Mouse (Mus musculus) induced T-regulatory cell, adult 2 months (primary cell): ENCODE data around the gene Atp1a1.
A peak's percentile ranks its signal among the peaks of the same experiment; 100 is the strongest.

ENCODE experiments used
- DNase-seq: peaks from one replicate; pipeline ENCODE4 v3.0.0-alpha.2; 2012; ENCODE audit warnings: low read depth

Gene Atp1a1

DNA sequence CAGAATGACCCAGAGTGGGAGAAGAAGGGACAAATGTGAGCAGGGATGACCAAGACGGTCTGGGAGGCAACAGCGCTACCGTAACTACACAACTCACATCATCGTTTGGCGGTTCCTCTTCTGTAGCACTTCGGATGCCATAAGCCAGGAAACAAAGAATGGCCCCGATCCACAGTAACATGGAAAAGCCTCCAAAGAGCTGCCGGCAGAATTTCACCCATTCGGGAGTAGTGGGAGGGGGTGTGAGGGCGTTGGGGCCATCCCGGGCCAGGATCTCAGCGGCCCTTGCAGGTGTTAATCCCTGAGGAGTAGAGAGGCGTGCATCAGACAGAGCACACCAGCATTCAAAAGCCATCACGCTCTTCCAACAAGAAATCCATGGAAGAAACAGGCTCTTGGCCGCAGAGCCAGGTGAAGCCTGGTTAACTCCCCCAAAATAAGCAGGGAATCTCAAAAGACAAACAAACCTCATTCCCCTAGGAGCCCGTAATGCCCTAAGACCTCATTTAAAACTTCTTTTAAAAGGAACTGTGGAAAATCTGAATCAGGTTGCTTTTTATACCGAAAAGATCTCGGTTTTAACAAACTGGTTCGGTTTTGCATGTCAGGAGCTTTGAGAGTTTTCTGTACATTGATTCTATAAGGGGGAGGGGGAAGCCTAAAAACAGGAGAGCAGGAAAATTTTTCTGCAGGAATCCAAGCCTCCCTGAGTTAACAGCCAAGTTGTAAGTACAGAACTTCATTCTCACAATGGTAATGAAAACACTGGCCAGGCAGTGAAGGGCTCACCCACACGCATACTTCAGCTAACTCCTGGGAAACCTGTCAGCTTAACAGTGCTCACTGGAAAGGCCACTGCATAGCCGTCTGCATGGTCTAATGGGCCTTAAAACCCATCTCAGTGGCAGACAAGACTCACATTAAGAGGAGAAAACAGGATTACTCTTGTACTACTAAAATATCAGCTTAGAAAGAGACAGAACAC, 11.9 kb downstream of the Atp1a1 start:
- no peak for DNase-seq

DNA sequence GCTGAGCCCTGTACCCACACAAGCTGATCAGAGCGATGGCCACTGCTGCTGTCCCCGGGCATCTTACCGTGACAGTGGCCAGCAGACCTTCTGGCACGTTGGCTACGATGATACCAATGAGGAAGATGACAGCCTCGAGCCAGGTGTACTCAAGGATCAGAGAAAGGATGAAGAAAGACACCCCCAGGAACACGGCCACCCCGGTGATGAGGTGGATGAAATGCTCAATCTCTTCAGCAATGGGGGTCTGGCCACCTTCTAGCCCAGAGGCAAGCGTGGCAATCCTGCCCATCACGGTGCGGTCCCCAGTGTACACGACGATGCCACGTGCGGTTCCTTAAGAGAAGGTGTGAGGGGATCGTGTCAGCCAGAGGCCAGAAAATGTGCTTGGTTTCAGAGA, 14.1 kb downstream of the Atp1a1 start:
- no peak for DNase-seq

DNA sequence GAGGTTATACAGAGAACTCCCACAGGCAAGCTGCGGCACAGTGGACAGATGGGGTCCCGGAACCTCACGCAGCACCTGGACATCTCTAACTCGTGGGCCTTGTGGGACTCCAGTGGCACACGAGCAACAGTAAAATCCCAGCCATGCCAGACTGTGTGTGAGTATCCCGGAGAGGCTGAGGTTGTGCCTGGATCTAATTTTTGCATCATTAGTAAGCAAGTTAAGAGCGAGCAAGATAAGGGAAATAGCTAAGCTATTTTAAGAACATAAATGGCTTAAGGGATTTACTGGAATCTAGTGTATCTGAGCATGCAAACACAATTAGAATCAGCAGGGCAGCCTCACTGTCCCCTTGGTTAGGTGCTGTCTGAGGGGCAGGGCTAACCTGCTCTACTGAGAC, 16.2 kb downstream of the Atp1a1 start:
- DNase-seq: no peak

DNA sequence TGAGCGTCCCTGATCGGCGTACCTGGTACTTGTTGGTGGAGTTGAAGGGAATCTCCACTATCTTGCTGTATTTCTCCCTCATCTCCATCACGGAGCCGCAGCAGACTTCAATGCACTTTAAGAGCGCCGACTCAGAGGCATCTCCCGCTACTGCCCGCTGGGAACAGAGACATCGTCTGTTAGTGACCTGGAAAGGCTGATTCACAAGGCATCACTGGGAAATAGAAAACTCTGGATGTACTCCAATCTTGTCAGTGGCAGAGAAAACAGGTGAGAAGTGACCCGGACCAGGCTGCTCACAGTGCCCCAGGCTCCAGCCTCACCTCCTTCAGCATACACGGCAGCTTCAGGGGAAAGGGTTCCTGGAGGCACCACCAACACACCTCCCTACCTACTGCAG, 17.7 kb downstream of the Atp1a1 start:
- no peak for DNase-seq

DNA sequence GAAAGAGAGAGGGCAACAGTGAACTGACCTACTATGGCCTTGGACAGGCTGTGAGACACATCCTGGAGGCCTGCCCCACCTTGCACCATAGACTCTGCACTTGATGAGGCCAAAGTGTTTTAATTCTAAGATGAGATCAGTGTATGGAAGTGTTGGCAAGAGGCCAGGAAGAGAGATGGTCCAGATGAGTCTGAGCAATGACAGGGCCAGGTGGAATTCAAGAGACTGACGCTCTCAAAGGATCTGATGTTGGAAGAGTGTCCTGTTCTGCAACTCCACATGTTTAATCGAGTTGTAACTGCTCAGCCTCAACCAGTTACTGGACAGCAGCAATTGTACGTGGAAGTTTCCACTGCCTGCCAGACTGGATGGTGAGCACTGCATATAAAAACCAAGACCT, 26.4 kb downstream of the Atp1a1 start:
- no peak for DNase-seq

DNA sequence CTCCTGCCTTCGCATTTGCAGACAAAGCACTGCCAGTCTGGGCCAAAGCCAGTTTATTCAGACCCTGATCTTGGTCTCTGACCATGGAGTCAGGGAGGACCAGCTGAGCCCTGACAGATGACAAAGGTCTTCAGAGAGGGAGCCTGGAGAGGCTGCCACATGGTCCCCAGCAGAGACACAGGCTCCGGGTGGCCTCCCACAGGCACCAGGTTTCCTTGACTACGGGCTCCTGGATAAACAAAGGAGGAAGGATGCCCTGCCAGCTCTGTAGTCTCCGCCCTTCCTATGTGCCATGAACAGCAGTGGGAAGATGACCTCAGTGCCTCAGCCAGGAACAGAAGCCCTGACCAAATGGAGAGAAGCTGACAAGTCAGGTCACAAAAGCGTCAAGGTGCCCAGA, 27.1 kb downstream of the Atp1a1 start:
- no peak for DNase-seq

DNA sequence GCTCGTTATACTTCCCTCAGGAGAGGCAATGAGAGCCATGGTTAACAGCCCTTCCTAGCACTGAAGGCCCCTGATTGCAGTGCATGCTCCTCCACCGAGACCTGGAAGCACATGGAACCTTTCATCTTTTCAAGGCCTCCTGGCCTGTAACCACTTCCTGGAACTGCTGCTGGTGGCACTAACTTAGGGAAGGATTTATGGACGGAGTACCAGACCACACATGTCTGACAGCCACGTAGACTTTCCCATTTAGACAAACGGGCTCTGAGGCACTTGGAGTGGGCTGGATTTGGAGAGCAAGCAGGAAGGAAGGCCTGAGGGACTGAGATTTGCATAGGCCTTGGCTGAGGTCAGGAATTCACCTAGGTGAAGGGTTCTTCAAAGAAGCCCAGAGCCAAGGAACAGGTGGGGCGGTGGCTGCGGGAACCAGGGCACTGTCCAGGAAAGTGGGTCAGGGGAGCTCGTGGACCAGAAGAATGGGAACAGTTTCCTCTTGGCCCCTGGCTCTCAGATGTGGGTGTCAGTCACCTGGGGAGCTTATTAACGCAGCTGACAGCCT, 28.9 kb downstream of the Atp1a1 start:
- DNase-seq: no peak

DNA sequence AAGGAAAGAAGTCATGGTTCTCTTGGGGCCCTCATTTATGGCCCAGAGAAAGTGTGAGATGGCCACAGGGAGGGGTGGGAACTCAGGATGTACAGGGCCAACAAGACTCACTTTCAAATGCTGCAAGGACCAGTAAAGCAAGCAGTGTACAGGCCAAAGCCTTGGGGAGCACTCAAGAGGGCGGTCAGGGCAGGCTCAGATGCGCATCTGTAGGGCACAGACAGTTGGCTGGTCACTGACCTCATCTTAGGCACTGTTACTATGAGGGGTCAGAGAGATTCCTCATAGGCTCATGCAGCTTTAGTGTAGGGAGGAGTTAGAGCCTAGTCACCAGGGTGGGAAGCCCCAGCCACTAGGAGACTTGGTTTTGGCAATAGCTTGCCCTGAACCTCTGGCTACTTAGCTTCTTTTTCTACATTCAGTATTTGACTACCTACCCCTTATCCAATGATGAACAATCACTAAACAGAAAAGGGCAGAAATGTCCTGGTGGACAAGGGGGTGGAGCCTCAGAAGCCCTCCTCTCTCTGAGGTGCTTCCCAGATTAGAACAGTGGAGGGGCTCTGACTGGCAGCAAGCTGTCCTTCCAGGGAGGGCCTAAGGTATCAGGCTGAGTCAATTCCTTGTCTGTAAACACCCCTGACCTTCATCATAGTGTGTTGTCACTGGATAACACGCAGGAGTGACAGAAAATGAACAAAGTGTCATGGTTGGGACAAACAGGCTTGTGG, 29.9 kb downstream of the Atp1a1 start:
- DNase-seq: no peak

DNA sequence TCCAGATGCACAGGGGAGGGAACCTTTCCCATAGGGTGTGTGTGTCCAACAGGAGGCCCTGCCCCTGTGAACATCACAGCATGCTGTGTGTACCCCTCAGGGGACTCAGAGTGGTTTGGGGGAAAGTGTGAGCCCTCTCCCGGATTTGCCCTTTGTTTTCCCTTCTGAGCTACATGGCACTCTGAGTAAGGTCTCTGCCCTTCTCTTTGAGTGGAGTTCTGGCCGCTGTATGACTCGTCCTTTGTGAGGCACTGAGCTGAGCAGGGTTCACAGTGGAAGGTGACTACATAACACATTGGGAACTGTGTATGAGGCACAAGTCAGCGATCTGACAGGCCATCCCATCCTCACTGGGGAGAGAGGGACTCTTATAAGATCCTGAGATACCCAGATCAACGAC, 31.5 kb downstream of the Atp1a1 start:
- no peak for DNase-seq

DNA sequence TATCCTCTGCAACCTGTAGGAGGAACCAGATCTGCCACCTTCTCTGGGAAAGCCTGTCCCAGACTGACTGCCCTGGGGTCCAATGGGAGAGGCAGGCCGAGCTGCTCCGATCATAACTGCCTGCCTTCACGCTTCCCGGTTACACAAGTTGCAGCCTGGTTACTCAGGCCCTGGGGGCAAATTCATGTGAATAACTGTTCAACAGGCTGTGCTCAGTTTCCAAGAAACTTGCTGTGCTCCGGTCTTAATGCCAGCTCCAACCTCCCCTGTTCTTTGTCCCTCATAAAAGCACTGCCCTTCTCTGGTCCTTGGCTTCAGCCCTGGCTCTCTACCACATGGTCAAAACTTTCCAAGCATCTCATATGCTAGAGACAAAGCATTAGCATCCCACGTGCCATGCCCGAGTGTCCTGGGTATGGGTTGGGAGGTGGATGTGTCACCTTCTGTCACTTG, 32.3 kb downstream of the Atp1a1 start:
- no peak for DNase-seq

DNA sequence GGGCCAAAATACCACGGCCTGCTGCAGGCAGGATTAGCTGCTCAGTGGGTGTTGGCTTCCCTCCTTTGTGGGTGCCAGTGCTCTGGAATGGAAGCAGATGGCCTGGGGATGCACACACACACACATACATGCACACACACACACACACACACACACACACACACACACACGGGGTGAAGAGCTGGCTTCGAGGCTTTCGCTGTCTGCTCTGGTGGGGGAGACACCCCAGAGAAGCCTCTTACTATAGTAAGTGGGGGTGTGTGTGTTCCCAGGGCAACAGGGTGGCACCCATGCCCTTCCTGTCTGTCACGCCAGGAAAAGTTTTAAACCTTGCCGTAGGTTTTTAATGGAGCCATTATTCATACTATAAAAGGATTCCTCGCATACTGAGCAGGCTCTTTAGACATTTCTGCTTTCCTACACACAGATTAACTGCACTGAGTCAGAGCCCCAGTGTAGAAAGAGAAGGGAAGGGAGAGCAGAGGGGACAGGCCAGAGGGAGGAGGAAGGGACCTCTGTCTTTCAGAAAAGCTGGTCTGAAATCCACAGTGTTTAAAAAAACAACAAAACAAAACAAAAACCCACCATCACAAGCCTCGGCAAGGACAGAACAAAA, 32.9 kb downstream of the Atp1a1 start:
- no peak for DNase-seq

DNA sequence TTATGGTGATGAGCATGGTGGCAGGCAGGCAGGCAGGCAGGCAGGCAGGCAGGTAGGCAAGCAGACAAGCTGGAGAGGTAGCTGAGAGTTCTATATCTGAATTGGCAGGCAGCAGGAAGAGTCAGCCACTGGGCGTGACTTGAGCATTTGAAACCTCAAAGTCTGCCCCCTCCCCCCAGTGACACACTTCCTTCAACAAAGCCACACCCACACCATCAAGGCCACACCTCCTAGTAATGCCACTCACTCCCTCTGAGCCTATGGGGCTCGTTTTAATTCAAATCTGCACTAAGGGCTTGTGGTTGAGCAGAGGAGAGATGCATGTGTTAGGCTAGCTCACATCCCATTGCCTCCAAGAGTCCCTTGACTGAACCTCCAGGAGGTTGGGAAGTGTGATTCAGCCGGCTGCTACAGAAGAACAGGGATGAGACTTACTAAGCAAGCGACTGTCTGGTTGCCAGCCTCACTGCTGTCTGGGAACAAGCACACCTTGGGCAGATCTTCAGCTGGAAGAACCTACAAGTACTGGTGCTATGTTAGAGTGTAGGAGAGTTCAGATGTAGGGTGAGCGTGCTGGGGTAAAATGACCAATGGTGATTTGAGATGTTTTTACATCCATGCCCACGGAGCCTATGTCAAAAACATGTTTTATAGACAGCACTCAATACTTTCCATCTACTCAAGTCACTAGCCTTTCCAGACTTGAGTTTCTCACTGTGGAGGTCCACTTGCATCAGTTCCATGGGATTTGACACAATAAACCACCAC, 33.6 kb downstream of the Atp1a1 start:
- DNase-seq: peak; percentile 90

DNA sequence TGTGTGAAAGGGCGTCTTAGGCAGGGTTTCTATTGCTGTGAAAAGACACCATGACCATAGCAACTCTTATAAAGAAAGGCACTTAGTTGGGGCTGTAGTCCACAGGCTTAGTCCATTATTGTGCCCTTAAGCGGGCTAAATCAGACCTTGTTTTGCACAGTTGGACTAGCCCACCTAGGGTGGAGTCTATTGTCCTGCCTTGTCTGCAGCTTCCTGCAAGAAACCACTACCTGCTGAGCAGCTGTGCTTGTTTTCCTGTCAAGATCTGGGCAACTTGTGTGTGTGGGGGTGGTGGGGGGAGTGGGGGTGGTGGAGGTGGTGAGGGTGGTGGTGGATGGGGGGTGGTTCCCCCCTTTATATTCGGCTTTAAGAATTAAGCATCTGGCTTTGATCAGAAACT, 34.2 kb downstream of the Atp1a1 start:
- DNase-seq: peak; percentile 62

DNA sequence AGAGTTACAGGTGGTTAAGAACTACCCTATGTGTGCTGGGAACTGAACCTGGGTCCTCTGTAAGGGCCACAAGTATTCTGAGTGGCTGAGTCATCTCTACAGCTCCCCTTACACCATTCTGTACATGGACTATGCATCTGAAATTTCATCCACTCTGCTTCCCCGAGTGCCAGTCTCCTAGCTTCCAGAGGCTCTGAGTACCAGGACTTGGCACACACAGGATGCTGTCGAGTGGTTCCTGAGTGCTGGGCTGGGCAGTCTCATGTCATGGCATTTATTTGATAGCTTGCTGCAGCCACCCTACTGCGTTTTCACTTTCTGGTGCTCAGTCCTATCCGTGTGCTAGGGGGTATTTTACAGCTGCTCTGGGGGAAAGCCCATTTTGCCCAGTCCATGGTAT, 35.9 kb downstream of the Atp1a1 start:
- no peak for DNase-seq

DNA sequence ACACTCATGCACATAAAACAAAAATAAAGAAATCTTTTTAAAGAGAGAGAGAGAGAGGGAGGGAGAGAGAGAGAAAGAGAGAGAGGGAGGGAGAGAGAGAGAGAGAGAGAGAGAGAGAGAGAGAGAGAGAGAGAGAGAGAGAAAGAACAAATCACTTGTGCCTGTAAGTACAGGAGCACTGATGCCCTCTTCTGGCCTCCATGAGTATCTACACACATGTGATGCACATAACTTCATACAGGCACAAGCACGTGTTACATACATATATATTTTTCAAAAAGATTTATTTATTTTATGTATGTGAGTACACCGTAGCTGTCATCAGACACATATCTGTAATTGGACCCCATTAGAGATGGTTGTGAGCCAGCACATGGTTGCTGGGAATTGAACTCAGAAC, 40.5 kb downstream of the Atp1a1 start:
- DNase-seq: no peak

DNA sequence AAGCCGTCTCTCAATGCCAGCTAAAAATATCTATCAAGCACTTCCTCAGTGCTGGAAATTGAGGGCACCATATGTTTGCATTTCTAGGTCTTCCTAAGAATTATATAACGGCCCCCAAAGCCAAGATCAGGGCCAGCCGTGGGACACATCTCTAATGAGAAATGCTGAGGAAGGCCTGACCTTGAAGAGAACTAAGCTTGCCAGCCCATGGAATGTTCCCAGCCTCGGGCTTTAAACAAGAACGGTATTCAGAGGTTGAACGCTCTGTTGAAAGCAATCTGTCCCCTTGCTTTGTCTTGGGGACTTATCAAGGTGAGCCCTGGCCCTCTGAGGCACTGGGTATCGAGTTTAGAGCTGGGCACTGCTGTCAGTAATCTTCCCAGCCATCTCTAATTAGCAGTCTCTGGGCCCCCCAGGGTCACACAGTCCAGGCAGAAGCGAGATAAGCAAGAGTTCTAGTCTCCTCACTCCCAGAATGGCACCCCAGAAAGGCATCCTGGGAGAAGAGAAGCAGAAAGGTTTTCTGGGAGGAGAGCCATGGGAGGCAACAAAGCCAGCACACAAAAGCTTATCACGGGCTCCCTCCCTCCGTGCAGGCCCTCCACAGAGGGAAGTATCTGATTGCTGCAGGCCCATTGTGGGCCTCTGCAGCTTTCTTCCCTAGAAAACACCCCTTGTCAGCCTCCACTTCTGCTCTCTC, 41.8 kb downstream of the Atp1a1 start:
- DNase-seq: no peak

DNA sequence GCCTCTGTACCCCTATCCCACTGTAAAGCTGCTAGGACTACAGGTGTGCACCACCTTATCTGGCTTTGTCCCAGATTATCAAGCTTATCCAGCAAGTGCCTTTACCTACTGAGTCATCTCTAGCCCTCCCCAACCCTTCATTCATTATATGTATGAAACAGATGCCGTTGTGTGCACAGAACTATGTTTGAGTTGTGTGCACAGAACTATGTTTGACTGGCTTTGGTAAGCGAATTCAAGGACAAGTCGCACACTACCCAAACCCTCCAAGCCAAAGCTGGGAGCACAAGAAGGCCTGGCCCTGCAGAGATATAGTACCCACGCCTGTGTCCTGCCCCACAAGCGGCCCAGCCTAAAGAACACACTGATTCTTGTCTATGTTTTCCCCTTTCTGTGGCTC, 42.5 kb downstream of the Atp1a1 start:
- no peak for DNase-seq

DNA sequence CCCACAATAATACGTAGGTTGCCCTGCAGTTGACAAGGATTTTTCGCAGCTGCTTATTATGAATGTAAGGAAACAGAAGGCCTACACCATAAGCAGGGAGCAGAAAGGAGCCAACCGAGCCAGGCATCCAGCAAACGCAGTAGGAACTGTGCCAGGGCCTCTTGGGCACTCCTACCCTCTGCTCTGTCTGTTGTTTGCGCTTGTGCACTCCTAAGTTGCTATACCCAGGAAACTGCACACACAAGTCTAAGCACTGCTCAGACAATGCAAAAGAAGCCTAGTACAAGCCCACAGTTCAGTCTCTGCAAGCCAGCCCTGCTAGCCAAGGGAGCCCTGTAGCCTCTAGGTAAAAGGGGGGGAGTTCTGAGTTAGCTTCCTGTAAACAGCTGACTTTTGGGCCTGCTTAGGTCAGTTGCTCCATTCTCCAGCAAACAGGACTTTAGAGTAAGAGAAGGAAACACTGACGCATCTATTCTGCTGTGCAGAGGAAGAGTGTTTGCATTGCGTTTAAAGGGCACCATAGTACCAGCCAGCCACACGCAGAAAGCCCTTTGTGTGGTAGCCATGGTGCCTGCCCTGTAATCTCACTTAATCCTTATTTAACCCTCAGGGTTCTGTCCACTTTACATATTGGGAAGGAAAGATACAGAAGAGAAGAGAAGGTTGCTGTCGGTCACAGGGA, 43.5 kb downstream of the Atp1a1 start:
- no peak for DNase-seq

DNA sequence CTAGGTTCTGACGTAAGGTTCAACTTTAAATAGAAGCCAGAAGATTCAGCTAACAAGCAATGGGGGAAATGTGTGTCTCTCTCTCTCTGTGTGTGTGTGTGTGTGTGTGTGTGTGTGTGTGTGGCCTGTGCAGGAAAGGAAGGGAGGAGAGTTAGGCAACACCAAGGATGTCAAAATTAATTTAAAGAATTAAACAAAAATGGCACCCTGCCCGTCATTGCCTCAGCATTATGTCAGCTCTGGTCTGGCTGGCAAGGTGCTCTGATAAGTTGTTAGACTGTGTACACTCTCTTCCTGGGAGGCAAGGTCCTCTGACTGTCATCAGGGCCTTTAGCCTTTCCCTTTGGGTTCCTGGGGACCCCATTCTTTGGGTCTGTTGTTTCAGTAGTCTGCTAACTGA, 47.8 kb downstream of the Atp1a1 start:
- no peak for DNase-seq
